Mouse (Mus musculus): ENCODE measurements around the gene Vmn1r45. TPM values are rescaled to one million over a fixed set of nuclear protein-coding genes. Genes with fewer than 3 reads are reported as not detected.
"Not testable (repeated sequence)": the region's sequence is repeated elsewhere in the genome, so short reads cannot be mapped to it uniquely, and the experiment has no call there.

The Vmn1r45 gene
- not detected for total RNA-seq (2021)

- DNase-seq (ENCODE audit: low spot score); intact Hi-C loops (cut with DNase I): not testable (repeated sequence)
These were observed at the start of gene Vmn1r45 for GRCm38 (mm10) chr6:89940498-89940897. TSS of gene Vmn1r45 (minus strand) at chr6:89940598.

DNA sequence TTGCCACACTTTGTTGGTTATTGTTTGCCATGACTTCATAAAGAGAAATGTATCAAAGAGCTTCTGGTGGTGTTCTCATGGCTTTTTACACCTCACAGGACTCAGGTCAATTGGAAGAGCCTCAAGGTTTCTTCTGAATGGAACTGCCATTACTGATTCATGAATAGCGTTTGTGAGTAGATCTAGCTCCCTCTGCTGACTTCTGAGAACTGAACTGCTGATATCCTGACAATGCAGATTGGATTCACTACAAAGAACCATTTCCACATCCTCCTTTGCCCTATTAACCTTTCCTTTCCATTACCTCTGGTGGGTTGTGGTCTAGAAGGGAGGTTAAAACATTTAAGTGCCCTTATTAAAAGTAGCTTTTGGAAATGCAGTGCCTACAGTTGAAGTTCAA is 45.6 kb upstream of the Vmn1r45 start:
- intact Hi-C loops (cut with DNase I) = loop anchor here (10.0 kb wide), 1 partner anchor 301 kb away; no protein-coding TSS in a partner anchor
- DNase-seq (ENCODE audit: low spot score) = no peak

DNA sequence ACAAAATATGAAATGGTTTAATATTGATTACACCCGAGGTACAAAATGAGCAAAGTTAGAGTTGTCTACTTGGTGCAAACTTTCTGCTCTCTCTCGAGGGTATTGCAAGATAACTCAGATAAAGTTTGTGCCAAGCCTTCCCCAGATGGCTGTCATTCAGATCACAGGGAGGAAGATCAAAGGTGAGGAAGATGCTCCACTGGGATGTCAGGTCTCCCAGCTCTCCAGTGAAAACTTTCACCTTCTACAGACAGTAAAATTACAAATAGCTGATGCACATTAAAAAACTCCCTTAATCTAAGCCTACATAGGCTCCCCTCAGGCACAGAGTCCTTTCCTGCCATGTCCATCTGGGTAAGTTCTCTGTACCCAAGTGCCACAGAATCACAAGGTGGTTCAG is 28.6 kb upstream of the Vmn1r45 start, which contains the start of gene Vmn1r46:
Gene Vmn1r46, plus strand, starts transcription at position 301 of the 400 bp plus-strand sequence.
- intact Hi-C loops (cut with DNase I) = no loop called here
- no peak for DNase-seq (ENCODE audit: low spot score)

GRCm38 (mm10) chr6:89966341-89966740 is 25.9 kb upstream of the Vmn1r45 start:
- intact Hi-C loops (cut with DNase I) = no loop called here
- DNase-seq (ENCODE audit: low spot score) = no peak

GRCm38 (mm10) chr6:89953556-89953955 is 13.2 kb upstream of the Vmn1r45 start:
- DNase-seq (ENCODE audit: low spot score) = no peak
- intact Hi-C loops (cut with DNase I) = loop anchor here (5.0 kb wide), 1 partner anchor 189 kb away; no protein-coding TSS in a partner anchor

GRCm38 (mm10) chr6:89940926-89941325 is 528 bp upstream of the Vmn1r45 start:
- intact Hi-C loops (cut with DNase I) = no loop called here
- no peak for DNase-seq (ENCODE audit: low spot score)

DNA sequence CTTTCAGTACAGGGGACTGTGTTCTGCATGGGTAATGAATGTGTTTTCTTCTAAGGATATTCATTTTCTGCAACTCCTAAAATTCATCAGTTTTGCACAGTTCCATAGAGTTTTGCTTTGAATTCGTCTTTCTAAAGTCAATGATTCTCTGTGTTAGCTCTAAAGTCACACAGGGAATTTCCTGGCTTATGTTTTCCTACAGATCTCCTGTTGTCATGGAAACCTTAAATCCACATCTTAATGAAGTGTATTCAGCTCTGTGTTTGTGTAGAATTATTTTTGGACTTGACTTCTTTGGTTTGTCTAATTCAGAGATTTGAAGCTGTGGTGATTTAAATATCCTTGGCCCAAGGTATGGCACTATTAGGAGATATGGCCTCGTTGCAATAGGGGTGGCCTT is 56.6 kb downstream of the Vmn1r45 start:
- no peak for DNase-seq (ENCODE audit: low spot score)
- intact Hi-C loops (cut with DNase I) = no loop called here

DNA sequence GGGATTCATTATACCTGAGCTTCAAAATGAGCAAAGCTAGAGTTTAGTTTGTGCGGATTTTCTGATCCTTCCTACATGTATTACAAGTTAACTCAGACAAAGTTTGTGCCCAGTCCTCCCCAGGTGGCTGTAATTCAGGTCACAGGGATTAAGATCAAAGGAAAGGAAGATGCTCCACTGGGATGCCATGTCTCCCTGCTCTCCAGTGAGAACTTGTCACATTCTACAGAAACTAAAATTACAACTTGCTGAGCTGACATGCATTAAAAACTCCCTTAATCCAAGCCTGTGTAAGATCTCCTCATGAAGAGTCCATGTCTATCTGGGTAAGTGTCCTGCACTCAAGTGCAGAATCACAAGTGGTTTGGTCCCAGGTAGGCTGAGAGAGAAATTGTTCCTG is 57.0 kb downstream of the Vmn1r45 start, which contains the start of gene Vmn1r44:
Gene Vmn1r44, plus strand, starts transcription at position 301 of the 400 bp plus-strand sequence.
- intact Hi-C loops (cut with DNase I) = no loop called here
- no peak for DNase-seq (ENCODE audit: low spot score)

Other genes with a start within 250 kb of the Vmn1r45 start
- gene Vmn1r40, start 233.1 kb downstream of the Vmn1r45 start, total RNA-seq (2021) = not detected
- not detected for gene Vmn1r41, start 199.8 kb downstream of the Vmn1r45 start, total RNA-seq (2021)
- under 1 TPM in 1 of 2 experiments, not detected in 1; 0.08 TPM for gene Vmn1r42, start 64.2 kb downstream of the Vmn1r45 start, total RNA-seq (2021)
- not detected for gene Vmn1r43, start 64.2 kb downstream of the Vmn1r45 start, total RNA-seq (2021)
- not detected for gene Vmn1r44, start 56.9 kb downstream of the Vmn1r45 start, total RNA-seq (2021)
- not detected for gene Vmn1r46, start 28.7 kb upstream of the Vmn1r45 start, total RNA-seq (2021)
- gene Vmn1r47, start 75.5 kb upstream of the Vmn1r45 start, total RNA-seq (2021) = not detected
- gene Vmn1r48, start 96.2 kb upstream of the Vmn1r45 start, total RNA-seq (2021) = not detected
- gene Vmn1r49, start 137.9 kb upstream of the Vmn1r45 start, total RNA-seq (2021) = not detected
- gene Vmn1r50, start 160.8 kb upstream of the Vmn1r45 start, total RNA-seq (2021) = not detected
- gene Vmn1r51, start 182.0 kb upstream of the Vmn1r45 start, total RNA-seq (2021) = not detected
- gene Vmn1r52, start 234.2 kb upstream of the Vmn1r45 start, total RNA-seq (2021) = not detected